Mouse (Mus musculus): Measurements from ENCODE around the gene Alk.

DNA sequence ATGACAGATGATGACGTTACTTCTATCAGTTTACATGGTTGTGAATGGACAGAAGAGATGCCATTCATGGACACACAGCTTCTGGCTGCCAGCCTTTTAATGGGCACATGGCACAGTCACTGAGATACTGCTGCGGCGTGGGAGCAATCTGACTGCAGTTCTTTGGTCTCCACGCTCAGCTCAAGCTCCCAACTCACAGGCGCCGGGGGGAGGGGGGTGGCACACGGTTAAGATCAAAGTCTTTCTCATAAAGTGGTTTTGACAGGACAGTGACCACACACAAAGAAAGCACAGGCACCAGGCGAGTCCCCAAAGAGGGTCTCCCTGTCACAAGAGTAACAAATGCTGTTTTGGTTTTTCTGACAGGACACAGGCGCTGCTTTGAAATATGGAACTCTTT lies 641.7 kb downstream of the Alk start:
- TF ChIP-seq POLR2A (IDR thresholded peaks at IDR 0.05; ENCODE audit: control insufficient read depth, extremely low read depth, insufficient read depth, low read length, poor library complexity): no peak
- TF ChIP-seq CTCF (IDR thresholded peaks at IDR 0.05; ENCODE audit: borderline replicate concordance, control insufficient read depth, extremely low read depth, insufficient read depth, low read length, poor library complexity): no peak

Measured in thymus, adult 2 months (tissue).